Mouse (Mus musculus) forebrain, embryonic 14.5 days (tissue): ENCODE results near the gene Copz1. TPM values are rescaled to one million over a fixed set of nuclear protein-coding genes. Genes with fewer than 3 reads are reported as not detected.

Experiments used
- ATAC-seq: fragments of 200-750 bp; cut with Nextera tagmentation; 2 replicates; pipeline ENCODE4 v1.8.0; 2017; ENCODE audit warnings: mild to moderate bottlenecking, moderate library complexity
- DNase-seq: peaks from one replicate; pipeline ENCODE4 v3.0.0-alpha.2; 2015; ENCODE audit warnings: low spot score
- H3K27ac ChIP-seq: fragments of 300-500 bp; sonication (generic); 2 replicates; pipeline ENCODE4 v1.5.1; 2014; ENCODE audit warnings: low read depth, mild to moderate bottlenecking, control low read depth, low read length, moderate library complexity
- H3K27me3 ChIP-seq: fragments of 300-500 bp; sonication (generic); replicated peaks from 2 replicates; pipeline ENCODE4 v1.6.1; 2014; ENCODE audit warnings: low read length, control low read depth, mixed read lengths; ENCODE audit not compliant: control insufficient read depth, insufficient read depth
- H3K36me3 ChIP-seq: fragments of 300-500 bp; sonication (generic); 2 replicates; pipeline ENCODE4 v1.6.1; 2014; ENCODE audit warnings: low read length, control low read depth; ENCODE audit not compliant: control insufficient read depth, insufficient read depth
- H3K4me1 ChIP-seq: fragments of 300-500 bp; sonication (generic); 2 replicates; pipeline ENCODE4 v1.6.1; 2014; ENCODE audit warnings: antibody characterized with exemption, low read length, control low read depth; ENCODE audit not compliant: control insufficient read depth, insufficient read depth
- H3K4me2 ChIP-seq: fragments of 300-500 bp; sonication (generic); 2 replicates; pipeline ENCODE4 v1.6.1; 2014; ENCODE audit warnings: mild to moderate bottlenecking, control low read depth, low read length
- H3K4me3 ChIP-seq: fragments of 300-500 bp; sonication (generic); 2 replicates; pipeline ENCODE4 v1.5.1; 2014; ENCODE audit warnings: low read depth, low read length, control low read depth
- H3K9ac ChIP-seq: fragments of 300-500 bp; sonication (generic); 2 replicates; pipeline ENCODE4 v1.6.1; 2014; ENCODE audit warnings: mild to moderate bottlenecking, low read length, control low read depth, moderate library complexity
- H3K9me3 ChIP-seq: fragments of 300-500 bp; sonication (generic); replicated peaks from 2 replicates; pipeline ENCODE4 v1.6.1; 2016; ENCODE audit warnings: low read length, control low read depth, mixed read lengths; ENCODE audit not compliant: control insufficient read depth
- WGBS: fragments of 180-500 bp; shearing (Covaris S2); extraction: QIAGEN DNeasy Blood & Tissue Kit; methylation state at CpG from one replicate; pipeline ENCODE4 v1.1.7; 2014; 5-methylcytosine and 5-hydroxymethylcytosine counted together
- polyA plus RNA-seq: library from polyadenylated mRNA; unstranded; fragments of >200 nt; fragmentation: Nextera tagmentation; extraction: Ambion mirVana; gene quantifications from 2 replicates; pipeline ENCODE4 v1.2.1, GENCODE M21; 2014

The Copz1 gene
- polyA plus RNA-seq, 1 experiment from 2014 or later = 271 TPM

GRCm38 (mm10) chr15:103295851-103296250 lies 23.3 kb downstream of the Copz1 start:
- peaks cover 53% of the 10 kb centered on the region for H3K36me3 ChIP-seq
- ATAC-seq (no peak), DNase-seq (no peak)
- H3K9me3 ChIP-seq = no peaks in the 10 kb centered on the region
- peaks cover 47% of the 10 kb centered on the region for H3K4me1 ChIP-seq
- H3K27ac ChIP-seq = peak overlapping the region; percentile 99; the same call in 1 of the 2 replicates
- 0 out of 2 replicates have a peak overlapping the region, but pooled peaks have one; percentile 5 for H3K9ac ChIP-seq
- H3K4me3 ChIP-seq = no peak overlapping the region
- WGBS = 6% methylated on average over 5 of the region's 5 CpGs
- H3K27me3 ChIP-seq = no peaks in the 10 kb centered on the region
- H3K4me2 ChIP-seq = no peak overlapping the region

GRCm38 (mm10) chr15:103297313-103297712 lies 24.8 kb downstream of the Copz1 start:
- ATAC-seq = no peak; the same call in 1 of the 2 replicates
- 44% methylated on average over 6 of the region's 6 CpGs for WGBS

GRCm38 (mm10) chr15:103298026-103298425 lies 25.5 kb downstream of the Copz1 start:
- Histone ChIP-seq H3K27me3 (no peaks in the 10 kb centered on the region), H3K36me3 (peaks cover 32% of the 10 kb centered on the region), H3K9me3 (no peaks in the 10 kb centered on the region), H3K4me1 (peaks cover 68% of the 10 kb centered on the region), H3K9ac (peak overlapping the region; percentile 25; the same call in 1 of the 2 replicates), H3K27ac (peak overlapping the region; percentile 99), H3K4me3 (no peak overlapping the region), H3K4me2 (no peak overlapping the region)
- DNase-seq (peak; percentile 50), ATAC-seq (no peak)
- WGBS = 56% methylated on average over 3 of the region's 3 CpGs

More at GRCm38 (mm10) chr15:103297313-103297712, 24.8 kb downstream of the Copz1 start:
- peak overlapping the region; percentile 25 for H3K9ac ChIP-seq
- H3K27me3 ChIP-seq = no peaks in the 10 kb centered on the region
- H3K4me1 ChIP-seq = peaks cover 61% of the 10 kb centered on the region
- H3K4me2 ChIP-seq = no peak overlapping the region
- DNase-seq = peak; percentile 53
- no peaks in the 10 kb centered on the region for H3K9me3 ChIP-seq
- H3K4me3 ChIP-seq = no peak overlapping the region
- peak overlapping the region; percentile 99 for H3K27ac ChIP-seq
- peaks cover 38% of the 10 kb centered on the region for H3K36me3 ChIP-seq

- 54% methylated on average over 5 of the region's 5 CpGs for WGBS
- H3K9me3 ChIP-seq = no peaks in the 10 kb centered on the region
- H3K4me2 ChIP-seq = peak overlapping the region; percentile 57
- no peak overlapping the region for H3K4me3 ChIP-seq
- peaks cover 74% of the 10 kb centered on the region for H3K4me1 ChIP-seq
- peak overlapping the region; percentile 99 for H3K27ac ChIP-seq
- peaks cover 25% of the 10 kb centered on the region for H3K36me3 ChIP-seq
- no peaks in the 10 kb centered on the region for H3K27me3 ChIP-seq
- DNase-seq = no peak
- no peak for ATAC-seq
- H3K9ac ChIP-seq = peak overlapping the region; percentile 64
Observed at GRCm38 (mm10) chr15:103298861-103299616, 26.5 kb downstream of the Copz1 start.

GRCm38 (mm10) chr15:103299644-103300043 lies 27.1 kb downstream of the Copz1 start:
- Histone ChIP-seq H3K9ac (peak overlapping the region; percentile 64), H3K9me3 (no peaks in the 10 kb centered on the region), H3K4me3 (peak overlapping the region; percentile 25; the same call in 1 of the 2 replicates), H3K36me3 (peaks cover 23% of the 10 kb centered on the region), H3K4me2 (peak overlapping the region; percentile 57), H3K27me3 (no peaks in the 10 kb centered on the region), H3K27ac (peak overlapping the region; percentile 99), H3K4me1 (peaks cover 80% of the 10 kb centered on the region)
- DNase-seq = no peak
- ATAC-seq = peak; percentile 13
- 6% methylated on average over 8 of the region's 8 CpGs for WGBS

GRCm38 (mm10) chr15:103300067-103300471 lies 27.6 kb downstream of the Copz1 start:
- H3K9ac ChIP-seq = peak overlapping the region; percentile 64
- no peaks in the 10 kb centered on the region for H3K27me3 ChIP-seq
- 1% methylated on average over 18 of the region's 18 CpGs for WGBS
- H3K36me3 ChIP-seq = peaks cover 21% of the 10 kb centered on the region
- H3K4me2 ChIP-seq = peak overlapping the region; percentile 57
- H3K4me1 ChIP-seq = peaks cover 81% of the 10 kb centered on the region
- H3K27ac ChIP-seq = peak overlapping the region; percentile 99
- ATAC-seq (peak; percentile 61), DNase-seq (peak; percentile 95)
- H3K9me3 ChIP-seq = no peaks in the 10 kb centered on the region
- peak overlapping the region; percentile 25 for H3K4me3 ChIP-seq

GRCm38 (mm10) chr15:103300560-103300959 lies 28.0 kb downstream of the Copz1 start:
- H3K4me3 ChIP-seq = peak overlapping the region; percentile 25; the same call in 1 of the 2 replicates
- no peak; the same call in 1 of the 2 replicates for ATAC-seq
- DNase-seq = no peak
- peak overlapping the region; percentile 57 for H3K4me2 ChIP-seq
- peak overlapping the region; percentile 64 for H3K9ac ChIP-seq
- H3K27ac ChIP-seq = peak overlapping the region; percentile 99
- no peaks in the 10 kb centered on the region for H3K27me3 ChIP-seq
- 0% methylated on average over 2 of the region's 2 CpGs for WGBS
- no peaks in the 10 kb centered on the region for H3K9me3 ChIP-seq
- H3K4me1 ChIP-seq = peaks cover 79% of the 10 kb centered on the region
- H3K36me3 ChIP-seq = peaks cover 17% of the 10 kb centered on the region

- Histone ChIP-seq H3K4me1 (peaks cover 81% of the 10 kb centered on the region), H3K36me3 (peaks cover 15% of the 10 kb centered on the region), H3K27ac (peak overlapping the region; percentile 99), H3K9ac (peak overlapping the region; percentile 64; the same call in 1 of the 2 replicates), H3K4me3 (no peak overlapping the region), H3K4me2 (peak overlapping the region; percentile 57; the same call in 1 of the 2 replicates), H3K9me3 (no peaks in the 10 kb centered on the region), H3K27me3 (no peaks in the 10 kb centered on the region)
- DNase-seq (no peak), ATAC-seq (no peak)
- 8% methylated on average over 2 of the region's 2 CpGs for WGBS
Observed at GRCm38 (mm10) chr15:103301046-103301445, 28.5 kb downstream of the Copz1 start.
